Mouse (Mus musculus): Measurements from ENCODE around the gene Esp31.

Gene Esp31

GRCm38 (mm10) chr17:38639147-38639546 is at the start of gene Esp31:
Esp31 (plus strand) TSS chr17:38639447.
- DNase-seq (ENCODE audit: low spot score in 2 of 2): no peak
